Mouse (Mus musculus): Measurements from ENCODE around the gene Gm4553.
"Not testable (repeated sequence)": the region's sequence is repeated elsewhere in the genome, so short reads cannot be mapped to it uniquely, and the experiment has no call there.

Gene Gm4553

DNA sequence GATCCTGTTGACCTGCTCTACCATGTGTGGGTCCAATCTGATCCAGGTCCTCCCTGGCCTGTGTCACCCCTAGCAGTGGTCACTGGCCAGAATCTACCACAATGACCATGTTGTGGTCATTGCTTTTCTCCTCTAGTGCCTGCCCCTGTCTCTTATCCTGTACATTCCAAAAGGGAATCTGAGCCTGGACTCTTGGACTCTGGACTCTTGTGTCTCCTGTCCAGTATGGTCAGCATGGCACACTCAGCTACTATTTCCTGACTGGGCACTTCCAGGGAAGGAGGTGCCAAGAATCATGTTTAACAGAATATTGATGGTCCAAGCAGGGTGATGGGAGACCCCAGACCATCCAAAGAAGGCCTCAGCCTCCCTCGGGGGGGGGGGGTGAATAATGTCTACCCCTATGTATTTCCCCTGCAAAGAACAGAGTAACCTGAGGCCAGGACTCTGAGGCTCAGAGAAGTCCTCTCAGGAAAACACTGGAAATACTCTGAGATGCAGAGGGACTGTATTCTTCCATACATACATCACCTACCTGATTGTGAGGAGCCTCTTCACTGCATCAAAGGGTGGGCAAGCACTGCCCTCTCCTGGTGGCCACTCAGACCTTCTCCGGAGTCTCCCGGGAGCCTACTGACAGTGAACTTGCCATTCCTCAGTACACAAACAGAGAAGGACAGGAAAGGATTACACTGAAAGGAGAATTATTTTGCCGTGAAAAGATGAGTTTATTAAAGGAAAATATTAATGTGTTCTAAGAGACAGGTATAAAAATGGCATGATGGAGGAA lies 31.1 kb downstream of the Gm4553 start:
- peak; percentile 57 for DNase-seq

DNA sequence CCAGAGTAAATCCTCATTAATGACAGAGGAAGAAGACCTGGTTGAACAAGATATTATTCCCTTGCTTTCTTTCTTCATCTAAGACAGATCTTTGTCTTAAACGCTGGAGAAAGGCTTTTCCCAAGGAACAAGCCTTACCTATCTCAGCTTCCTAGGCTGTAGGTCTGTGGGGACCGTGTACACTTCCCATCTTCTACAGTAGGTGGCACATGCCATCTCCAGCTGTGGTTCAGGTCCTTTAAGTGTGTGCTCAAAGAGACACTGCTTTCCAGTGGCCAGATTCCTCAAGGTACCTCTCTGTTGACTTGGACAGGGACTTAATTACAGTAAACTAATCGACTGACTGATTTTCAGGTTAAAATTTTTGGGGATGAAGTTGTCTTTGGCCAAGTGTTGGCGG lies 36.7 kb downstream of the Gm4553 start:
- DNase-seq, result no peak

- DNase-seq, result not testable (repeated sequence)
Observed at GRCm38 (mm10) chr7:142120629-142121028, 44.9 kb downstream of the Gm4553 start, which contains the start of gene Gm45618. Gene Gm45618, minus strand, starts transcription at chr7:142120729.

DNA sequence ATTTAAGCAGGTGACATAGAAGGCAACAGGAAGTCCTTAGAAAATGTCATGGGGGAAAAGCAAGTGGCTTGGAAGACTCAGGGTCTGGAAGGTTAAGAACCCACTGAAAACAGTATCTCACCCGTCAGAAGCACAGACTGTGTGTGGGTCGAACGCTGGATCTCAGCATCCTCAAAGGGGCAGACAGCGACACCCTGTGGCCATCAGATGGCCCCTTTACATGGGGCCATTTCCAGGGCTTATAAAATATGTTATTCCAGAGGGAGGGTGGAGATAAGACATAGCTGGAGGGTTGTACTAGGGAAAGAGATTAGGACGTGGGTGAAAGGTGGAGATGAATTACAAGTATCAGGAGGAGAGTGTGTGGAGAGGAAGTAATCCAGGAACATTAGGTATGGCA lies 45.9 kb downstream of the Gm4553 start:
- DNase-seq, result no peak

Data from kidney, adult 11 months (tissue).